Mouse (Mus musculus): ENCODE measurements around the gene Myct1.

Myct1 gene

GRCm38 (mm10) chr10:5626268-5626667 is 32.7 kb downstream of the Myct1 start:
- no peak for DNase-seq

DNA sequence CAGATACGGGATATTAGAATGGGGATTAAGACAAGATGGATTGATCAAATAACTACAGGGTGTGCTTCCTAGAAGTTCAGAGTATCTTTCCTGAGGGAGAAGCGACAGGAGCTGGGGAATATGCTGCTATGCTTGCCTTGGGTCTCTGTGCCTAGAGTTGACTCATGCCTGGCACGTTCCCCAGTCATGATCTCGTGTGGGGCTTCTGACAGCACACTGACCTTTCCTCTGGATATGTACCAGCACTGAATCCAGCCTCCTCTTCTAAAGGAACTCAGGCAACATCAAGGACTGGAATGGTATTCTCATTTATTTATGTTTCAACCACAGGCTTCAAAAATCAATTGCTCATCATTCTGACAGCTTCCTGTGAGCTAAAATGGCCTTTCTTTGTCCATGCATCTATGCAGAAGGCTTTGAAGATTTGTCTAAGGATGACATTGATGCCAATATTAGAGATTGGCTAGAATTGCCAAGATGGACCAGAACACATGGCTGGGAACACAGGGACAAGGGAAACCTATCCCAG is 40.2 kb downstream of the Myct1 start:
- no peak for DNase-seq

- peak; percentile 43 for DNase-seq
Observed at GRCm38 (mm10) chr10:5634336-5634735, 40.8 kb downstream of the Myct1 start.

DNA sequence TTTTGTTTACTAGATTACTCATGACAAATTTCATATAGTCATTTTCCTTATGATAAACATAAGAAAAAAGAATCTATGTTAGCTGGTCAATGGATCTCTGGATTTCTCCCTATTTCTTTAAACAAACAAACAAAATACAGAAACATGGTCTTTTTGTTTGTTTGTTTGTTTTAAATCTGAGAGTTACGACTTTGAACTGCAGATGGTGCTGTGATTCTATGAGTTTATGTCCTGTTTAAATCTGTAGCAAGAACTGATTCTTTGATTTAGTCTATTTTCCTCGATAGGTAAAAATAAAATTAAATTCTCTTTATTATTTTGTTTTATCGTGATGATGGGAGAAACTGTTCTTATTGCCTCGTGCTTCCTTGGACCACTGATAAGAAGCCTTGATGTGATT is 43.7 kb downstream of the Myct1 start:
- DNase-seq = no peak

DNA sequence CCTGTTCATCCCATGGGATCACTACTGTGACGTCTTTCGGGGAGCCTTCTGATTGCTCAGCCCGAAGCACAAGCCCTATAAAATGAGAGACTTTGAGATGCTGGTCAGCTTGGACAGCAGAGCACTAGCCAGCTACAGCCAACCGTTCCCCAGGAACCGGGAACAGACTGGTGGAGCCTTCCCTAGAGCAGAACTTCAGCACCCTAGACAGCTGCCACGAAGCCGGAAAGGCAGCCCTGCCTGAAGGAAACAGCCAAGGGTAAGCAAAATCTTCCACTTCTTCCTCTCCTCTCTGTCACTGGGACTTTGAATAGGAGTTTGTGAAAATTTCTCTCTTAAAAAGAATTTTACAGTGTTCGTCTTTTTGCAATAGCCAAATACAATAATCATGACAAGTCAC is 45.5 kb downstream of the Myct1 start, which contains the start of gene Vip:
Gene Vip (plus strand): TSS at position 107 of the 400 bp plus-strand sequence.
- no peak for DNase-seq

Measured in right cerebral cortex, adult 18-20 months (tissue).